Mouse (Mus musculus) MEL (cell line): ENCODE measurements at regions not wholly inside any gene's neighbourhood (a gene's known extent, or its start where the extent isn't known, plus 50 kb on each side); places are given as distances from the start of the nearest gene placed in this dataset.

ENCODE experiments used
- DNase-seq: peaks from one replicate; pipeline ENCODE4 v3.0.0; 2011; ENCODE audit warnings: low read depth, low spot score
- H3K27ac ChIP-seq: 2 replicates; pipeline ENCODE4 v1.5.1; 2012; ENCODE audit warnings: low read depth, mild to moderate bottlenecking, control low read depth, low read length, moderate library complexity; ENCODE audit not compliant: control insufficient read depth
- H3K27me3 ChIP-seq, 2 experiments: fragments of 150-350 bp in 1 of 2; sonication (generic) in 1 of 2; 2 replicates each; pipeline ENCODE4 v1.6.1; 2012; ENCODE audit warnings: low read length in 2 of 2, mild to moderate bottlenecking in 2 of 2, improper control_type of control experiment in 1 of 2, moderate library complexity in 1 of 2; ENCODE audit not compliant: insufficient read depth in 2 of 2, control insufficient read depth in 1 of 2
- H3K36me3 ChIP-seq, 2 experiments: 2 replicates each; pipeline ENCODE4 v1.6.1; 2012 to 2014; ENCODE audit warnings: low read length in 2 of 2, improper control_type of control experiment in 1 of 2, inconsistent platforms in 1 of 2, mild to moderate bottlenecking in 1 of 2; ENCODE audit not compliant: insufficient read depth in 2 of 2, control insufficient read depth in 1 of 2
- H3K4me1 ChIP-seq, 2 experiments: fragments of 150-350 bp in 1 of 2; sonication (generic) in 1 of 2; 2 replicates each; pipeline ENCODE4 v1.6.1; 2012; ENCODE audit warnings: low read length in 2 of 2, improper control_type of control experiment in 1 of 2, mild to moderate bottlenecking in 1 of 2; ENCODE audit not compliant: insufficient read depth in 2 of 2, control insufficient read depth in 1 of 2
- H3K4me3 ChIP-seq, 2 experiments: fragments of 150-350 bp in 1 of 2; sonication (generic) in 1 of 2; 2 replicates each; pipeline ENCODE4 v1.5.1; 2012; ENCODE audit warnings: low read depth in 2 of 2, low read length in 2 of 2, mild to moderate bottlenecking in 2 of 2, moderate library complexity in 2 of 2, control low read depth in 1 of 2, improper control_type of control experiment in 1 of 2; ENCODE audit not compliant: control insufficient read depth in 1 of 2, insufficient read depth in 1 of 2
- H3K79me2 ChIP-seq: 2 replicates; pipeline ENCODE4 v1.6.1; 2012; ENCODE audit warnings: mild to moderate bottlenecking, low read length, moderate library complexity; ENCODE audit not compliant: control insufficient read depth, poor library complexity, insufficient read depth
- H3K9ac ChIP-seq: 2 replicates; pipeline ENCODE4 v1.6.1; 2012; ENCODE audit warnings: low read depth, mild to moderate bottlenecking, control low read depth, low read length, moderate library complexity; ENCODE audit not compliant: control insufficient read depth, poor library complexity, severe bottlenecking
- H3K9me3 ChIP-seq: fragments of 150-350 bp; sonication (generic); replicated peaks from 2 replicates; pipeline ENCODE4 v1.6.1; 2012; ENCODE audit warnings: mild to moderate bottlenecking, low read length, improper control_type of control experiment, moderate library complexity; ENCODE audit not compliant: insufficient read depth
- BHLHE40 ChIP-seq: IDR thresholded peaks from 2 replicates; pipeline ENCODE4 v1.6.1; 2012; ENCODE audit warnings: low read depth, mild to moderate bottlenecking, inconsistent platforms, low read length, improper control_type of control experiment, borderline replicate concordance
- CHD1 ChIP-seq: IDR thresholded peaks from 2 replicates; pipeline ENCODE4 v1.6.1; 2012; ENCODE audit warnings: low read depth, mild to moderate bottlenecking, inconsistent platforms, low read length, improper control_type of control experiment
- CHD2 ChIP-seq: IDR thresholded peaks from 2 replicates; pipeline ENCODE4 v1.6.1; 2011; ENCODE audit warnings: low read length, improper control_type of control experiment
- CTCF ChIP-seq, 3 experiments: IDR thresholded peaks in 2 of 3; conservative IDR thresholded peaks in 1 of 3; 2 replicates each; pipeline ENCODE4 v1.5.1; 2011 to 2012; ENCODE audit warnings: low read length in 3 of 3, low read depth in 2 of 3, mild to moderate bottlenecking in 2 of 3, improper control_type of control experiment in 1 of 3, inconsistent platforms in 1 of 3, mixed read lengths in 1 of 3, moderate library complexity in 1 of 3; ENCODE audit not compliant: control insufficient read depth in 1 of 3, insufficient read depth in 1 of 3, poor library complexity in 1 of 3, severe bottlenecking in 1 of 3
- EP300 ChIP-seq, 2 experiments: IDR thresholded peaks; 2 replicates each; pipeline ENCODE4 v1.6.1; 2011; ENCODE audit warnings: improper control_type of control experiment in 2 of 2, low read length in 2 of 2, low read depth in 1 of 2, mild to moderate bottlenecking in 1 of 2
- GATA1 ChIP-seq: IDR thresholded peaks from 2 replicates; pipeline ENCODE4 v1.6.1; 2011; ENCODE audit warnings: low read depth, low read length, improper control_type of control experiment
- HCFC1 ChIP-seq: IDR thresholded peaks from 2 replicates; pipeline ENCODE4 v1.6.1; 2012; ENCODE audit warnings: low read depth, mild to moderate bottlenecking, inconsistent platforms, low read length, improper control_type of control experiment, moderate library complexity
- JUND ChIP-seq: IDR thresholded peaks from 2 replicates; pipeline ENCODE4 v1.6.1; 2011; ENCODE audit warnings: low read depth, mild to moderate bottlenecking, improper control_type of control experiment, low read length
- KAT2A ChIP-seq: conservative IDR thresholded peaks from 2 replicates; pipeline ENCODE4 v1.6.1; 2012; ENCODE audit warnings: low read depth, low read length, improper control_type of control experiment, inconsistent platforms
- MAX ChIP-seq: IDR thresholded peaks from 2 replicates; pipeline ENCODE4 v1.6.1; 2011; ENCODE audit warnings: low read length, improper control_type of control experiment
- MAZ ChIP-seq: IDR thresholded peaks from 2 replicates; pipeline ENCODE4 v1.6.1; 2012; ENCODE audit warnings: low read depth, mild to moderate bottlenecking, inconsistent platforms, low read length, improper control_type of control experiment
- MEF2A ChIP-seq: IDR thresholded peaks from 2 replicates; pipeline ENCODE4 v1.6.1; 2014; ENCODE audit warnings: low read depth, mild to moderate bottlenecking, inconsistent platforms, low read length, improper control_type of control experiment; ENCODE audit not compliant: poor library complexity, insufficient replicate concordance, severe bottlenecking; ENCODE audit errors: extremely low read depth
- MXI1 ChIP-seq: IDR thresholded peaks from 2 replicates; pipeline ENCODE4 v1.6.1; 2011; ENCODE audit warnings: mild to moderate bottlenecking, low read depth, low read length, improper control_type of control experiment
- MYC ChIP-seq: IDR thresholded peaks from 2 replicates; pipeline ENCODE4 v1.6.1; 2011; ENCODE audit warnings: low read depth, mild to moderate bottlenecking, low read length, improper control_type of control experiment, moderate library complexity
- RCOR1 ChIP-seq: IDR thresholded peaks from 2 replicates; pipeline ENCODE4 v1.6.1; 2012; ENCODE audit warnings: low read depth, mild to moderate bottlenecking, inconsistent platforms, low read length, improper control_type of control experiment
- SIN3A ChIP-seq: IDR thresholded peaks from 2 replicates; pipeline ENCODE4 v1.6.1; 2012; ENCODE audit warnings: low read length, improper control_type of control experiment, inconsistent platforms
- SMC3 ChIP-seq: IDR thresholded peaks from 2 replicates; pipeline ENCODE4 v1.6.1; 2011; ENCODE audit warnings: low read depth, low read length, improper control_type of control experiment
- TCF12 ChIP-seq: IDR thresholded peaks from 2 replicates; pipeline ENCODE4 v1.6.1; 2014; ENCODE audit warnings: low read depth, mild to moderate bottlenecking, inconsistent platforms, low read length, improper control_type of control experiment, moderate library complexity
- UBTF ChIP-seq: IDR thresholded peaks from 2 replicates; pipeline ENCODE4 v1.6.1; 2012; ENCODE audit warnings: low read depth, mild to moderate bottlenecking, inconsistent platforms, low read length, improper control_type of control experiment, moderate library complexity, borderline replicate concordance; ENCODE audit not compliant: insufficient read depth
- USF2 ChIP-seq, 2 experiments: IDR thresholded peaks; 2 replicates each; pipeline ENCODE4 v1.6.1; 2011 to 2012; ENCODE audit warnings: improper control_type of control experiment in 2 of 2, low read length in 2 of 2, borderline replicate concordance in 1 of 2, inconsistent platforms in 1 of 2, low read depth in 1 of 2, mild to moderate bottlenecking in 1 of 2; ENCODE audit not compliant: insufficient read depth in 1 of 2
- ZC3H11A ChIP-seq: IDR thresholded peaks from 2 replicates; pipeline ENCODE4 v1.6.1; 2012; ENCODE audit warnings: low read depth, mild to moderate bottlenecking, inconsistent platforms, low read length, improper control_type of control experiment

GRCm38 (mm10) chr7:73616971-73617906 is 75.6 kb upstream of the Chd2 start (continued):
- peak; percentile 50; the same call in 1 of the 2 replicates for TF ChIP-seq BHLHE40
- no peak for TF ChIP-seq HCFC1
- TF ChIP-seq MAX = no peak
- no peak for TF ChIP-seq CTCF (IDR thresholded peaks at IDR 0.05 in 2 of 3, conservative IDR thresholded peaks at IDR 0.05 in 1 of 3; ENCODE audit: control insufficient read depth in 1 of 3, insufficient read depth in 1 of 3, low read depth in 2 of 3, low read length in 3 of 3, poor library complexity in 1 of 3, severe bottlenecking in 1 of 3)
- no peak for TF ChIP-seq MEF2A
- TF ChIP-seq TCF12 = no peak
- no peak for TF ChIP-seq MAZ
- no peak for TF ChIP-seq ZC3H11A
- no peak for TF ChIP-seq SIN3A
- no peak; the same call in 1 of the 2 replicates for TF ChIP-seq SMC3

- DNase-seq = no peak
- Histone ChIP-seq H3K27me3 (no peaks in the 10 kb centered on the region), H3K4me3 (no peak overlapping the region), H3K27ac (no peak overlapping the region), H3K79me2 (peaks cover 12% of the 10 kb centered on the region; the same call in 1 of the 2 replicates), H3K36me3 (peaks cover 0 to 24% of the 10 kb centered on the region in 2 experiments; a peak in 2 of 4 replicates), H3K9ac (no peak overlapping the region), H3K4me1 (peaks cover 11 to 20% of the 10 kb centered on the region in 2 experiments), H3K9me3 (no peaks in the 10 kb centered on the region)
- no peak for TF ChIP-seq CHD2
- TF ChIP-seq MAZ = no peak
- TF ChIP-seq CTCF (IDR thresholded peaks at IDR 0.05 in 2 of 3, conservative IDR thresholded peaks at IDR 0.05 in 1 of 3; ENCODE audit: control insufficient read depth in 1 of 3, insufficient read depth in 1 of 3, low read depth in 2 of 3, low read length in 3 of 3, poor library complexity in 1 of 3, severe bottlenecking in 1 of 3) = no peak
- no peak for TF ChIP-seq MXI1
- no peak for TF ChIP-seq CHD1
- no peak for TF ChIP-seq EP300 (IDR thresholded peaks at IDR 0.05; ENCODE audit: low read depth in 1 of 2, low read length in 2 of 2)
- no peak for TF ChIP-seq KAT2A
- no peak for TF ChIP-seq RCOR1
- no peak for TF ChIP-seq UBTF
- no peak for TF ChIP-seq GATA1
- TF ChIP-seq USF2 (IDR thresholded peaks at IDR 0.05; ENCODE audit: borderline replicate concordance in 1 of 2, insufficient read depth in 1 of 2, low read depth in 1 of 2, low read length in 2 of 2) = no peak
- no peak for TF ChIP-seq JUND
- no peak for TF ChIP-seq MYC
Measured at GRCm38 (mm10) chr7:73616015-73616414, 74.4 kb upstream of the Chd2 start.
